Mouse (Mus musculus) ES-E14 (cell line): ENCODE measurements around the gene Ubtd1. TPM values are rescaled to one million over a fixed set of nuclear protein-coding genes. Genes with fewer than 3 reads are reported as not detected.
A peak's percentile ranks its signal among the peaks of the same experiment; 100 is the strongest.

Experiments used
- DNase-seq: peaks from one replicate; pipeline ENCODE4 v3.0.0-alpha.2; 2013; ENCODE audit warnings: low read depth, low spot score
- H3K27ac ChIP-seq: 2 replicates; pipeline ENCODE4 v1.5.1; 2012; ENCODE audit warnings: low read depth, mild to moderate bottlenecking, low read length, moderate library complexity, mixed read lengths; ENCODE audit not compliant: poor library complexity, insufficient read depth, severe bottlenecking
- H3K36me3 ChIP-seq: 2 replicates; pipeline ENCODE4 v1.6.1; 2012; ENCODE audit warnings: mild to moderate bottlenecking, low read length, moderate library complexity, mixed read lengths; ENCODE audit not compliant: control insufficient read depth, poor library complexity, insufficient read depth, severe bottlenecking
- H3K4me1 ChIP-seq, 2 experiments: fragments of 150-350 bp in 1 of 2; sonication (generic) in 1 of 2; 2 replicates each; pipeline ENCODE4 v1.6.1; 2012; ENCODE audit warnings: low read length in 2 of 2, mild to moderate bottlenecking in 1 of 2, mixed read lengths in 1 of 2; ENCODE audit not compliant: control insufficient read depth in 2 of 2, insufficient read depth in 2 of 2, poor library complexity in 1 of 2
- H3K4me3 ChIP-seq, 2 experiments: fragments of 150-350 bp in 1 of 2; sonication (generic) in 1 of 2; 2 replicates each; pipeline ENCODE4 v1.5.1; 2012; ENCODE audit warnings: low read length in 2 of 2, low read depth in 1 of 2, mild to moderate bottlenecking in 1 of 2, mixed read lengths in 1 of 2; ENCODE audit not compliant: insufficient read depth in 1 of 2, poor library complexity in 1 of 2, severe bottlenecking in 1 of 2
- H3K9ac ChIP-seq: 2 replicates; pipeline ENCODE4 v1.6.1; 2012; ENCODE audit warnings: low read depth, mild to moderate bottlenecking, low read length, mixed read lengths; ENCODE audit not compliant: poor library complexity, insufficient read depth, severe bottlenecking
- H3K9me3 ChIP-seq: fragments of 150-350 bp; sonication (generic); 2 replicates; pipeline ENCODE4 v1.6.1; 2012; ENCODE audit warnings: low read depth, mild to moderate bottlenecking, low read length; ENCODE audit not compliant: control insufficient read depth, insufficient read depth
- CHD2 ChIP-seq: IDR thresholded peaks from 2 replicates; pipeline ENCODE4 v1.6.1; 2014; ENCODE audit warnings: mild to moderate bottlenecking, low read depth, low read length, inconsistent platforms
- HCFC1 ChIP-seq: IDR thresholded peaks from 2 replicates; pipeline ENCODE4 v1.6.1; 2012; ENCODE audit warnings: low read length, inconsistent platforms, borderline replicate concordance; ENCODE audit not compliant: insufficient read depth
- MAFK ChIP-seq: IDR thresholded peaks from 2 replicates; pipeline ENCODE4 v1.6.1; 2014; ENCODE audit warnings: mild to moderate bottlenecking, low read depth, low read length, inconsistent platforms; ENCODE audit not compliant: insufficient read depth
- ZC3H11A ChIP-seq: IDR thresholded peaks from 2 replicates; pipeline ENCODE4 v1.6.1; 2012; ENCODE audit warnings: low read depth, mild to moderate bottlenecking, inconsistent platforms, low read length, borderline replicate concordance
- ZNF384 ChIP-seq: IDR thresholded peaks from 2 replicates; pipeline ENCODE4 v1.6.1; 2012; ENCODE audit warnings: low read depth, low read length, inconsistent platforms
- in situ Hi-C, 2 experiments: fragments of 600-800 bp; cut with MboI; formaldehyde crosslinking; loops; one replicate each; pipeline ENCODE4 v1.15.1; 2025; ENCODE audit warnings: low sequenced_read_pairs in 2 of 2, inconsistent platforms in 1 of 2; ENCODE audit not compliant: unreplicated experiment in 2 of 2
- total RNA-seq: library from RNA; depleted of rRNA; stranded (reverse); fragments of 300-350 nt; gene quantifications from 2 replicates; pipeline ENCODE4 v1.2.3, GENCODE M21; 2012

The Ubtd1 gene
- total RNA-seq, 1 experiment: 18.2 TPM

- in situ Hi-C loops: no loop called here
- Histone ChIP-seq H3K4me3 (peak within 1 kb of the TSS; percentile 5 to 20; a peak in 1 of 4 replicates), H3K9ac (no peak within 1 kb of the TSS), H3K36me3 (no peaks in the 10 kb centered on the region), H3K9me3 (no peaks in the 10 kb centered on the region), H3K4me1 (peaks cover 0 to 16% of the 10 kb centered on the region in 2 experiments; a peak in 2 of 4 replicates), H3K27ac (no peak within 1 kb of the TSS)
- DNase-seq: peak; percentile 57
- TF ChIP-seq ZC3H11A (peak; percentile 41; the same call in 1 of the 2 replicates), MAFK (no peak)
These were observed 54.1 kb downstream of the Ubtd1 start, which contains the start of gene Ankrd2 for GRCm38 (mm10) chr19:42035456-42036248. Ankrd2 (plus strand) TSS chr19:42036000.

- no peaks in the 10 kb centered on the region for H3K36me3 ChIP-seq
- H3K4me3 ChIP-seq: no peak overlapping the region
- no peak for DNase-seq
- no peak overlapping the region for H3K9ac ChIP-seq
- H3K4me1 ChIP-seq: peaks cover 0 to 16% of the 10 kb centered on the region in 2 experiments; a peak in 2 of 4 replicates
- in situ Hi-C loops: no loop called here
- no peak overlapping the region for H3K27ac ChIP-seq
- H3K9me3 ChIP-seq: no peaks in the 10 kb centered on the region
- TF ChIP-seq ZNF384: no peak
- no peak for TF ChIP-seq HCFC1
- TF ChIP-seq MAFK: no peak
- TF ChIP-seq CHD2: no peak
- no peak for TF ChIP-seq ZC3H11A
These were observed 54.8 kb downstream of the Ubtd1 start for GRCm38 (mm10) chr19:42036357-42036756.

- in situ Hi-C loops: no loop called here
- Histone ChIP-seq H3K27ac (no peak overlapping the region), H3K36me3 (no peaks in the 10 kb centered on the region), H3K4me3 (no peak overlapping the region), H3K9me3 (no peaks in the 10 kb centered on the region), H3K4me1 (peaks cover 0 to 16% of the 10 kb centered on the region in 2 experiments; a peak in 2 of 4 replicates), H3K9ac (no peak overlapping the region)
- no peak for DNase-seq
- no peak for TF ChIP-seq CHD2
These were observed 55.7 kb downstream of the Ubtd1 start for GRCm38 (mm10) chr19:42037167-42037702.

GRCm38 (mm10) chr19:42038310-42038709 lies 56.7 kb downstream of the Ubtd1 start:
- Histone ChIP-seq H3K4me1 (peaks cover 0 to 16% of the 10 kb centered on the region in 2 experiments; a peak in 2 of 4 replicates), H3K9ac (no peak overlapping the region), H3K4me3 (no peak overlapping the region), H3K36me3 (no peaks in the 10 kb centered on the region), H3K9me3 (no peaks in the 10 kb centered on the region), H3K27ac (no peak overlapping the region)
- TF ChIP-seq MAFK (no peak), ZC3H11A (no peak), ZNF384 (no peak), CHD2 (no peak), HCFC1 (no peak)
- in situ Hi-C loops: no loop called here
- DNase-seq: no peak

GRCm38 (mm10) chr19:42043988-42044387 lies 62.4 kb downstream of the Ubtd1 start:
- no peak for DNase-seq
- Histone ChIP-seq H3K9ac (no peak overlapping the region), H3K4me3 (no peak overlapping the region), H3K36me3 (no peaks in the 10 kb centered on the region), H3K4me1 (peaks cover 1 to 2% of the 10 kb centered on the region in 2 experiments; a peak in 3 of 4 replicates), H3K9me3 (no peaks in the 10 kb centered on the region), H3K27ac (no peak overlapping the region)
- in situ Hi-C loops: no loop called here
- no peak for TF ChIP-seq ZC3H11A
- TF ChIP-seq MAFK: no peak
- no peak for TF ChIP-seq CHD2
- no peak for TF ChIP-seq ZNF384
- no peak for TF ChIP-seq HCFC1
